Mouse (Mus musculus): ENCODE measurements around the gene Abcb9.

DNA sequence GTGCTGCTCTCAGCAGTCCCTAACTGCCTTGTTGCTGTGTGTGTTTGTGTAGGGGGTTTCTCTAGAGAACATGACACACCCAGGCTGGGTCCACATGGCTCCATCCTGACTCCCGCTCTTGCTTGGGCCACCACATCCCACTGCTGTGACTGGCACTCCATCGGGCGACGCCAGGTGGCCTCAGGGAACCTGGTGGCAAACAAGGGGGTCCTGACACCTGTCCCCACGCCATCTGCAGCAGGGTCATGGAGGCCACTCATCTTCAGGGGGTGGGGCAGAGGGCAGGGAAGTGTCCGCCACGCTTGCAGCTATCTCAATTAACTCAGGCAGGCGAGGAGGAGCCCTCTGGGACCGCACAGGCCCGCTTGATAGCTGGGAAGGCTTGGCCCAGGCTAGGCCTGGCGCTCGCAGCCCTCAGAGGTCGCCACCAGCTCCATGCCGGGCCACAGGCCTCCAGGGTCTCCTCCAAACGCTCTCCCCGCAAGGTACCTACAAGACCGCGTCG is 469 bp downstream of the Abcb9 start:
- TF ChIP-seq POLR2A (IDR thresholded peaks at IDR 0.05; ENCODE audit: borderline replicate concordance, insufficient read depth, low read length): no peak
- no peak for TF ChIP-seq CTCF (IDR thresholded peaks at IDR 0.05; ENCODE audit: borderline replicate concordance, insufficient read depth, low read depth, low read length)

Measured in cerebellum, adult 2 months (tissue).